Mouse (Mus musculus) megakaryocyte-erythroid progenitor cell, adult 5 weeks (primary cell): ENCODE measurements around the gene Metap1d. TPM values are rescaled to one million over a fixed set of nuclear protein-coding genes. Genes with fewer than 3 reads are reported as not detected.

Source experiments
- polyA plus RNA-seq: library from polyadenylated mRNA; stranded (reverse); fragments of >175 nt; gene quantifications from 2 replicates; pipeline ENCODE4 v1.2.3, GENCODE M21; 2012

The Metap1d gene
- polyA plus RNA-seq, result 7.6 and 9.9 TPM in 2 replicates

DNA sequence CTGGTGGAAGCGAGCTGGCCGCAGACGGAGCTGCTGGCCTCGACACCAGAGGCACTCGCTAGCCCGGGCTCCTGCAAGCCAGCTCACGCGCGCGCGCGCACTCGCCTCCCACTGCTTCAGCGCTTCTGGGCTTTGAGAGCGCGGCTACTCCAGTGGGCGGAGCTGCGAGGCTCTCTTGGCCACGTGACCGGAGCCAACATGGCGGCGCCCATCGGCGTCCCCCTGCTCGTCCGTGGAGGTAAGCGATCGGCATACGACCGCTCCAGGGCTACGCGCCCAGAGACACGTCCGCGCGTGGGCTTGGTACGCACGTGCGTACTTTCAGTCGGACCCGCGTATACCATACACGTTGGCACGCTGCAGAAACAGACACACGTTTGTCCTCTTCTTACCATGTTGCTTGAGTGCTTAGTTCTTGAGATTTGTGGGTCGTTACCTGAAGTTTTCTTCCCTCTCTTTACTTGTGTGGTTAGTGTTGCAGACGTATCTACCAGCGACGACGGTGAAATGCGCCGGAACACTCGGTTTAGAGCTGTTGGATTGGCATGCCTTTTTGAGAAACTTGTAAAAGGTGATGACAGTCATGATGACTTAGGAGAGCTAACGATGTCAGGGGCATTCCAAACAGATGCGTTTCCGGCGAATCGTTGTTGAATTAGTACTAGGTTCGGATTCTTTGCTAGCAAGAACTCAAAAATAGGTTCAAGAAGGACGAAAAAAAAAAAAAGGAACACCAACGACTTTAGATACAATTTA, at the start of gene Metap1d:
Metap1d (plus strand) TSS at position 116 of the 756 bp plus-strand sequence.

DNA sequence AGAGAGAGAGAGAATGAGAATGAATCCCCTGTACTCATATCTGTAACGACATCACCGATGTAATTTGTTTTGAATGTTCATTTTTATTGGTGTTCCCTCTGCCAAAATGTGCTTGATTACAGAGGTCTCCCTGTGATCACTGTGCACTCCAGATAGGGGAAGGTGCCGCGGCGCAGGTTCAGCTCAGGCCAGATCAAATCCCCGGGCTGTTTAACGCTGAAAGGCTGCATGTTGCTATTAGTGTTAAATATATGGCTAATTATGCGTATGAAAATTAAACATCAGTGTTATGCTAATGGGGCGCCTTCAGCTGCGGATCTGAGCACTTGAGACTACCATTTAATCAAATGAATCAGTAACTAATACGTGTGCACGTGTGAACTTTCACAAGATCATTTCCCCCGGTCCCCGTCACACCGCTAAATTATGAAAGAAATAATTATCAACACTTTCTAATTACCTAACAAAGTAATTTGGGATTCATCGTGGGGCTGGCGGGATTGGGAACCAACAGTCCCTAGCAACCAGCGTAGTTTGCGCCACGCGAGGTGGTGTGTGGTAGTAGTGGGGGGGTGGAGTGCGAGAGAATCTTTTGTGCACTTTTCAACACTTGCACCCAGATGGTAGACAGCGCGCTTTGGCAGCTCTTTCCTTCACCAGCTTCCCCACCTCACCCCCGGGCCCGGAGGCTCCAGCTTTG, 75.1 kb downstream of the Metap1d start, which contains the start of gene Dlx1:
Dlx1 (plus strand) TSS at position 100 of the 700 bp plus-strand sequence.

DNA sequence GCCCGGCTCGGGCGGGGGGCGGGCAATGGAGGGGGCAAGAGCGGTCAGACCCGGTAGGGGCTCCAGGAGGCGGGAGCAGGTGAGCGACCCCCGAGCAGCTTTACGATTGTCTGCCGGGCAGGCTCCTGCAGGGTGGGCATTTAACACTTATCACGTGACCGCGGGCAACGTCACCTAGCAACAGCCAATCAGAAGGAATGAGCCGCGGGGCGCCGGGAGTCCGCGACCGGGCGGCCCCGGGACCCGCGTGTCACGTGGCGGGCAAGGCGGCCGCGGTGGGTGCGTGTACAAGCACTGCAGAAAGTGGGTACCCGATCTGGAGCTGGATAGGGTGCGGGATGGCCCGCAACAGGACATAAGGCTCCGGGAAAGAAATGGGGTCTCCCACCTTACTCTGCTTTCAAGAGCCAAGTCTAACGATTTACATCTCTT, 93.6 kb downstream of the Metap1d start, which contains the start of gene Dlx2:
Dlx2 (minus strand) TSS at position 115 of the 432 bp plus-strand sequence.

Other genes with a start within 250 kb of the Metap1d start
- 8.7 and 10.6 TPM in 2 replicates for gene Dync1i2, start 241.6 kb upstream of the Metap1d start, polyA plus RNA-seq
- gene Slc25a12, start 85.5 kb upstream of the Metap1d start, polyA plus RNA-seq, result 10.3 and 13.5 TPM in 2 replicates
- gene Hat1, start 64.3 kb upstream of the Metap1d start, polyA plus RNA-seq, result 3.2 and 3.8 TPM in 2 replicates
- gene Dlx1, start 74.8 kb downstream of the Metap1d start, polyA plus RNA-seq, result 0.25 TPM in 1 of 2 replicates, not detected in the other
- 0.19 and 0.29 TPM in 2 replicates for gene Dlx2, start 93.5 kb downstream of the Metap1d start, polyA plus RNA-seq